Mouse (Mus musculus) heart, postnatal 25 days (tissue): ENCODE results near the gene Olfr69. TPM values are rescaled to one million over a fixed set of nuclear protein-coding genes. Genes with fewer than 3 reads are reported as not detected.
"Not testable (repeated sequence)": the region's sequence is repeated elsewhere in the genome, so short reads cannot be mapped to it uniquely, and the experiment has no call there.

Source experiments
- DNase-seq: peaks from one replicate; pipeline ENCODE4 v3.0.0; 2022; ENCODE audit warnings: low spot score
- intact Hi-C: fragments of 180-260 bp; cut with DNase I; formaldehyde crosslinking; loops from one replicate; pipeline ENCODE4 v1.15.1; 2025
- total RNA-seq, 2 experiments: library from RNA; stranded (reverse); gene quantifications; 2 replicates each; pipeline ENCODE4 v1.2.3; 2021

Olfr69 gene
- not detected for total RNA-seq

GRCm38 (mm10) chr7:103771494-103771893 is at the start of gene Olfr69:
Gene Olfr69 (minus strand): TSS chr7:103771594.
- no peak for DNase-seq
- intact Hi-C loops: no loop called here

- intact Hi-C loops, DNase-seq: not testable (repeated sequence)
Measured at GRCm38 (mm10) chr7:103815085-103815484, 43.7 kb upstream of the Olfr69 start.

- no peak for DNase-seq
- intact Hi-C loops: no loop called here
Measured at GRCm38 (mm10) chr7:103813766-103814165, 42.4 kb upstream of the Olfr69 start, which contains the start of gene Hbb-bt. Gene Hbb-bt (minus strand): TSS chr7:103813996.

GRCm38 (mm10) chr7:103813152-103813551 is 41.8 kb upstream of the Olfr69 start:
- intact Hi-C loops: not testable (repeated sequence)

GRCm38 (mm10) chr7:103812174-103812573 is 40.8 kb upstream of the Olfr69 start:
- intact Hi-C loops: no loop called here
- no peak for DNase-seq

More at GRCm38 (mm10) chr7:103813152-103813551, 41.8 kb upstream of the Olfr69 start:
- DNase-seq: not testable (repeated sequence)

- DNase-seq: no peak
- intact Hi-C loops: no loop called here
Measured at GRCm38 (mm10) chr7:103811223-103811845, 39.9 kb upstream of the Olfr69 start.

- intact Hi-C loops: no loop called here
Measured at GRCm38 (mm10) chr7:103810746-103811145, 39.4 kb upstream of the Olfr69 start.

GRCm38 (mm10) chr7:103810296-103810695 is 38.9 kb upstream of the Olfr69 start:
- intact Hi-C loops: no loop called here
- no peak for DNase-seq

More at GRCm38 (mm10) chr7:103810746-103811145, 39.4 kb upstream of the Olfr69 start:
- no peak for DNase-seq

- DNase-seq: no peak
Measured at GRCm38 (mm10) chr7:103809801-103810155, 38.4 kb upstream of the Olfr69 start.

GRCm38 (mm10) chr7:103808971-103809800 is 37.8 kb upstream of the Olfr69 start:
- intact Hi-C loops: loop anchor here (5.0 kb wide), 1 partner anchor 1302 kb away; no protein-coding TSS in a partner anchor

More at GRCm38 (mm10) chr7:103809801-103810155, 38.4 kb upstream of the Olfr69 start:
- intact Hi-C loops: loop anchor here (5.0 kb wide), 1 partner anchor 1302 kb away; no protein-coding TSS in a partner anchor

GRCm38 (mm10) chr7:103808120-103808519 is 36.7 kb upstream of the Olfr69 start:
- intact Hi-C loops: loop anchor here (5.0 kb wide), 1 partner anchor 1301 kb away; no protein-coding TSS in a partner anchor
- not testable (repeated sequence) for DNase-seq

More at GRCm38 (mm10) chr7:103808971-103809800, 37.8 kb upstream of the Olfr69 start:
- DNase-seq: no peak

GRCm38 (mm10) chr7:103806856-103807255 is 35.5 kb upstream of the Olfr69 start:
- intact Hi-C loops: loop anchor here (5.0 kb wide), 1 partner anchor 1300 kb away; no protein-coding TSS in a partner anchor
- no peak for DNase-seq

- DNase-seq: no peak
- intact Hi-C loops: loop anchor here (1.0 to 5.0 kb wide), 3 partner anchors 79 to 150 kb away; no protein-coding TSS in a partner anchor
Measured at GRCm38 (mm10) chr7:103792669-103793388, 21.4 kb upstream of the Olfr69 start.

GRCm38 (mm10) chr7:103791721-103792120 is 20.3 kb upstream of the Olfr69 start, which contains the start of gene Olfr67:
Gene Olfr67 (minus strand): TSS chr7:103791821.
- DNase-seq: no peak
- intact Hi-C loops: loop anchor here (2.0 to 5.0 kb wide), 2 partner anchors 81 to 151 kb away; no protein-coding TSS in a partner anchor

- DNase-seq: no peak
- intact Hi-C loops: no loop called here
Measured at GRCm38 (mm10) chr7:103779598-103779997, 8.2 kb upstream of the Olfr69 start, which contains the start of gene Olfr68. Gene Olfr68 (minus strand): TSS chr7:103779698.

GRCm38 (mm10) chr7:103777652-103778051 is 6.3 kb upstream of the Olfr69 start:
- intact Hi-C loops, DNase-seq: not testable (repeated sequence)

- intact Hi-C loops: not testable (repeated sequence)
Measured at GRCm38 (mm10) chr7:103767687-103768086, 3.7 kb downstream of the Olfr69 start.

GRCm38 (mm10) chr7:103762212-103762611 is 9.2 kb downstream of the Olfr69 start:
- DNase-seq, intact Hi-C loops: not testable (repeated sequence)

More at GRCm38 (mm10) chr7:103767687-103768086, 3.7 kb downstream of the Olfr69 start:
- not testable (repeated sequence) for DNase-seq

- DNase-seq: no peak
- intact Hi-C loops: no loop called here
Measured at GRCm38 (mm10) chr7:103757233-103757632, 14.2 kb downstream of the Olfr69 start, which contains the start of gene Olfr630. Gene Olfr630 (minus strand): TSS chr7:103757333.
